Mouse (Mus musculus) Muller cell, postnatal 12 days (primary cell): ENCODE measurements around the gene Ms4a12.
"Not testable (repeated sequence)": the region's sequence is repeated elsewhere in the genome, so short reads cannot be mapped to it uniquely, and the experiment has no call there.

Experiments
- DNase-seq: peaks from one replicate; pipeline ENCODE4 v3.0.0-alpha.2; 2015; ENCODE audit errors: inconsistent ontology term

Ms4a12 gene

DNA sequence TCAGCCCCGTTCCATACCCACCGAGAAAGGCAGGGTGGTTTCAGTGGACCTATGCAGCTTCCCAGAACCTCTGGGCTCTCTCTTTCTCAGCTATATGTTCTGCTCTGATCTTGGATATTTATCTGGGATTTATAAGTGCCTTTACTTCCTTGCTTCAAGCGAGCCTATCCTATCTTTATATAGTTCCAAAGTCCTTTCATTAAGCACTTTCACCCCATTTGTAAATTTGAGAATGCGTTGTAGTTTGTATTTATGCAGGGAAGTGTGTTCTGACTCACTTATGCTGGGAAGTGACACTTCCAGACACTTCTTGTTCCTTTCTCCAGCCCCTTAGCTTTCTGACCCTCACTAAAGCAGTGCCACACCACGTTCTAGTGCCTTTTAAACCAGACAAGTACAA is at the start of gene Ms4a12:
Gene Ms4a12 (minus strand): TSS at position 101 of the 400 bp plus-strand sequence.
- no peak for DNase-seq

DNA sequence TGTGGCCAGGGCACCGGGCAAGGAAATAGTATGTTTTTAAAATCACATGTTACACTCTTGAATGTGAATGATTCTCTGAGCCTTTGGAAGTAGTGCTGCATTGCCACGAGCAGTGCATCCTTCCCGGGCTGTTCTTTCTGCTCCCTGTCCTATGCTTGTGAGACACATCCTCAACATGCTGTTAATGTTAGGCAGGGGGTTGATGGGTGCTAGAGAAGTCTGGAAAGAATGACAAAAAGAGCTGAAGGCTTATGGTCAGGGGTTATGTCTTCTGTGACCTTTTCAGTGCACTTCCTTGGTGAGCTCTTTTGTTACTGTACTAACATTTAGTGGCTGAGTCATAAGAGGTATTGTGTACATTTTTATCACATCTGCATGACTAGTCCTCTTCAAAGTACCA is 48.0 kb upstream of the Ms4a12 start:
- no peak for DNase-seq

GRCm38 (mm10) chr19:11276431-11276830 is 44.2 kb upstream of the Ms4a12 start:
- DNase-seq: no peak

DNA sequence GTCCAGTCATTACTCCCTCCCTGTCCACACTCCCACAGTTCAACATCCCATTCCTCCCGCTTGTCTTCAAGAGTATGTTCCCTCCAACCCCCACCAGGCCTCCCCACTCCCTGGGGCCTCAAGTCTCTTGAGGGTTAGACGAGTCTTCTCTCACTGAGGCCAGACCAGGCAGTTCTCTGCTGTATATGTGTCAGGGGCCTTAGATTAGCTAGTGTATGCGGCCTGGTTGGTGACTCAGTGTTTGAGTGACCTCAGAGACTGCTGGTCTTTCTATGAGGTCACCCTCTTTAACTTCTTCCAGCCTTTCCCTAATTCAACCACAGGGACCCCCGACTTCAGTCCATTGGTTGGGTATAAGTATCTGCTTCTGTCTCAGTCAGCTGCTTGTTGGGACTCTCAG is 34.7 kb upstream of the Ms4a12 start:
- no peak for DNase-seq

DNA sequence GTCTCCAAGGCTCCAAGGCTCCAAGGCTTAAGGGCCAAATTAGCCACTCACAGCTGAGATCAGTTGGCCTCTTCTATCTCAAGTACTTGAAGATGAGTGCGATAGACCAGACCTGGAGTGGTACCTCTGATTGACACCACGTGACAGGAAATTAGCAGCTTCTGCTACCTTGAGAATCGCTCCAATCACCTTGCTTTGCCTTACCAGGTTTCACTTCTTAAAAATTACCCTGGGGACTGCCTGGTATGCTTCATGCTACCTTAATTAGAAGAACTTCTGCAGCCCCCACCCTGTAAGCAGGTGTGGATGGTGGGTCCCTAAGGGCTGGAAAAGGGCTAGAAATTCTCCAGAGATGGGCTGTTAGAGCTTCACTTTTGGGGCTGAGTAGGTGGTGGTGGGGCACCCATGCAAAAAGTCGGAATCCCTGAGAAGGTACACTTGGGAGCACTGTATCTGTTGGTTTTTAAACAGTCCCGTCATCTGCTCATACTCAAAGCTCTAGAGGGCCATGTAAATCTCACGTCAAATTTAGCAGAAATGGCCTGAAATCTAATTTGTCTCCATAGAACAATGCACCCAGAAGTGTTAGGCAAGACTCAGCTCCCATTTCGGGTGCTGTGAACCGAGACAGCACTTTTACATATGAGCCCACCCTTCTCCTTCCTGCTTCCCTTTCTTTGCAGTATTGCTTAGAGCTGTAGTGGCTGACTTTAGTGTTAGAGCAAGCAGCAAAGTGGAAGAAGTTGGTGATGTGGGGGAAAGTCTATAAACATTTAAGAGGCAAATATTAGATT is 34.0 kb upstream of the Ms4a12 start, which contains the start of gene Ms4a1:
Gene Ms4a1 (minus strand): TSS at position 190 of the 794 bp plus-strand sequence.
- DNase-seq: no peak

DNA sequence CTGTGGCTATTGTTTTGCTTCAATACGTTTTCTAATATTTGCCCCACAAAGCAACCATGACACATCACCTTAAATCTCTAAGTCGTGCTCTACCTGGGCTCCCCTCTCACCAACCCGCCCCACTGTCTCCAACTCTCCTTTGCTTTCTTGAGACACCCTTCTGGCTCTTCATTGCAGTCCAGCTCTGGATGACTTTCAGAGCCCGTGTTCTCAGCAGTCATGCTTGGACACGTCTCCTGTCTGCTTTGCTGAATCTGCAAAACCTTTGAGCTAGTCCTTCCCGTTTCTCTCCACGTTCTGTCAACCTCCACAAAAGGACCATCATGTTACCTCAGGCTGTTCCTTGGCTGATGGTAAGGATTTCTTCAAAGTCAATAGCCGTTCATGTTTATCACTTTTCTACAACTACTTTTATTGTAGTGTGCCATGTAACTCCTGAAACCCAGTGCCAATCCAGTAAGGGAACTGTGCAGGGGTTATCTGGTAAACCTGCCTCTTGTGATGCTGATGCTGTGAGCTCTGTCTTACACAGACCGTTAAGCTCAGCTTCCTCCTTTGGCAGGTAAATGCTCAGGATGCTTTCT is 32.4 kb upstream of the Ms4a12 start:
- no peak for DNase-seq

DNA sequence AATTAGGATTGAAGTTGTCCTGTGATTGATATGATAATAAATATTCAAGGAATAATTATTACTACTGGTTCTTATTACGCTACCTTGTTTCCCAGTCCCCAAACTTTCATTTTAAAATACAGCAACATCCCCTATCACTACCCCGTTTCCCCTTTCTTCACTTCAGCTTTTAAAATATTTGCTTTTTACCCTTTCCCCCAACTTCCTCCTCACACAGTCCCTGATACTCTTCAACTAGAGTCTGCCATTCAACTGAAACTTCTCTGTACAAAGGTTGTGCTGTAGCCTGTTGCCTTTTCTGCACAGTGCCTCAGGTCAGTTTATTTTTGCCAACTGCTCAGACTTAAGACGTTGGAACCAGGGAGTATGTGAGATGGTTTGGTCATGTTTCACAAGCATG is 31.3 kb upstream of the Ms4a12 start:
- DNase-seq: no peak

DNA sequence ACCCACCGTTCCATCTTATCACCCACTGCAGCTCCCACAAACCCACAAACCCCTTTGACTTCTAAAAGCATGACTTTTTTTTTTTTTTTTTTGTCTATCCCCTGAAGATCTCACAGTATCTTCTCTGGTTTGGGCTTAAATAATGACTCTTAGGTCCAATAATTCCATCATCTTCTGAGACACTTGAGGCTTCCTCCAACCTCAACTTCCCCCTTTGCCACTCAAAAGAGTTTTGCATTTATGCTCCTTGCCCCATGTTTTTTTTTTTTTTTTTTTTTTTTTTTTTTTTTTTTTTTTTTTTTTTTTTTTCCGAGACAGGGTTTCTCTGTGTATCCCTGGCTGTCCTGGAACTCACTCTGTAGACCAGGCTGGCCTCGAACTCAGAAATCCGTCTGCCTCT is 30.7 kb upstream of the Ms4a12 start:
- not testable (repeated sequence) for DNase-seq

- no peak for DNase-seq
Measured at GRCm38 (mm10) chr19:11261522-11261921, 29.3 kb upstream of the Ms4a12 start.

GRCm38 (mm10) chr19:11244230-11244629 is 12.0 kb upstream of the Ms4a12 start:
- DNase-seq: no peak

GRCm38 (mm10) chr19:11242560-11242959 is 10.3 kb upstream of the Ms4a12 start:
- no peak for DNase-seq

DNA sequence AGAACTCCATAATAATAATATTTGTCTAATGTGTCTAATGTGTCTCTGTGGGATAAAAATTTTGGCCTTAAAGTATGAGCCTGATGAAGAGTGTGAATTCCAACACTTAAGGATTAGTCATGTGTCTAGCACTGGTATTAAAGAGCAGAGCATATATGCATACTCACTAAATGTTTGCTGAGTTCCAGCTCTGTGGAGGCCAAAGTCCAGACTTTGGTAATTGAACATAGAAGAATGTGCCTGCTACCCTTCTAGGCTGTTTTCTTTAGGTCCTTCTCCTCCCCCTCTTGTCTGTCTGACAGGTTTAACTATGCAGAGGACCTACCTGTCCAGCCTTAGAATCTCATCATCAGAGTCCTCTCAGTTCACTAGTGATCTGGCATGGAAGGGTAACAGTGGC is 3.6 kb upstream of the Ms4a12 start:
- no peak for DNase-seq

- DNase-seq: no peak
Measured at GRCm38 (mm10) chr19:11234921-11235735, 2.9 kb upstream of the Ms4a12 start.

GRCm38 (mm10) chr19:11234244-11234643 is 2.0 kb upstream of the Ms4a12 start:
- peak; percentile 12 for DNase-seq

GRCm38 (mm10) chr19:11196546-11196945 is 35.7 kb downstream of the Ms4a12 start, which contains the start of gene Ms4a13:
Gene Ms4a13, minus strand, starts transcription at chr19:11196737.
- no peak for DNase-seq

DNA sequence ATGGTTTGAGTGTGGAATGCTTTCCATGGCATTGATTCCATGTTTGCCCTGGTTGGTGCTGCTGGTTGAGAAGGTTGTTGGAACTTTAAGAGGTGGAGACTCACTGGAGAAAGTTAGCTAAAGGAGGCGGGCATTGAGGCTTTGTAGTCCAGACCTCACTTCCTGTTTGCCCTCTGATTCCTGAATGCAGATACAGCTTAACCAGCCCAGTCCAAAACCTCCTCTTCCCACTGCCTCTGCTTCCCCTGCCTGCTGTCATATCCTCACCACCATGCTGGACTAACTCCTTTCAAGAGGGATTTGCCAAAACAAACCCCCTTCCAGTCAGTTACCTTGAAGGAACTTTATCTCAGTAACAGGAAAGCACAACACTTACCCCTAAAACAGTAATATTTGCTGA is 39.7 kb downstream of the Ms4a12 start:
- DNase-seq: no peak

DNA sequence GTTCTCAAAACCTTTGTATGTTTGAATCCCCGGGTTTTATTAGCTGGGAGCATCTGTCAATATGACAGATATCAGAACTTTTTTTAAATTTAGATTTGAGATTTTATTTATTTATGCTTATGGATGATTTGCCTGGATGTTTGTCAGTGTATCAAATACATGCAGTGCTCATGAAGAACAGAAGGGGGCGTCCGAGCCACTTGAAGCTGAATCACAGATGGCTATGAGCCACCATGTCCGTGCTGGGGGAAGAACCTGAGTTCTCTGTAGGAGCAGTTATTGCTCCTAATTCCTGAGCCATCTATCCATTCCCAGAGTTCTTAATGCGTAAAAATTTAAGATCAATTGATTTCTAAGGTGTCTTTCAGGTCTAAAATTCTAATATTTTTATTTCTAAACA is 48.1 kb downstream of the Ms4a12 start:
- no peak for DNase-seq

DNA sequence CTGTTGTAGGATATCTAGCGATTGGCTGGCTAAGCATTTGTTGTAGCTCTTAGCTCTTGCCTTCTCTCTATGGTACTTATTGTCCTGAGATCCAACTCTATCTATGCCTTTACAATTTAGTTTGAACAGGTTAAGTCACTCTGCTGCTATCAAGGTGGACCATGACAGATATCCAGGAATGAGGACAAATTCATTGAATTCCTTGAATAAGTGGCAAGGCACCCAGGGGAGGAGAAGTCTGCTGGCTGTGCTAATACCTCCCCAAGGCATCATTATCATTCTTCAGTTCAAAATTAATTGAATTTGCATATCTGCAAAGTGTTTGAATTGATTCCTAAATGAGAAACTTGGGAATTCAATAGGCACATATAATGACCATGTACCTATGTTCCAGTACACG is 54.8 kb downstream of the Ms4a12 start:
- DNase-seq: peak; percentile 35

GRCm38 (mm10) chr19:11165172-11165571 is 67.1 kb downstream of the Ms4a12 start, which contains the start of gene 1700025F22Rik:
Gene 1700025F22Rik, minus strand, starts transcription at chr19:11165320.
- DNase-seq: no peak
